Mouse (Mus musculus): ENCODE data around the gene Prmt2. TPM values are rescaled to one million over a fixed set of nuclear protein-coding genes. Genes with fewer than 3 reads are reported as not detected.

The Prmt2 gene
- polyA plus RNA-seq, 1 experiment from 2014 or later = 338 TPM

GRCm38 (mm10) chr10:76212121-76212520 is 25.5 kb downstream of the Prmt2 start:
- ATAC-seq (ENCODE audit: low FRiP score, low read depth) = no peak
- WGBS = 95% methylated on average over 6 of the region's 6 CpGs

GRCm38 (mm10) chr10:76210806-76211205 is 26.9 kb downstream of the Prmt2 start:
- Histone ChIP-seq H3K9me3 (no peaks in the 10 kb centered on the region), H3K4me2 (no peak overlapping the region), H3K4me1 (replicated peaks) (no peaks in the 10 kb centered on the region), H3K9ac (no peak overlapping the region), H3K4me3 (no peak overlapping the region), H3K27ac (replicated peaks) (no peak overlapping the region), H3K36me3 (peaks cover 88% of the 10 kb centered on the region), H3K27me3 (no peaks in the 10 kb centered on the region)
- no peak for ATAC-seq (ENCODE audit: low FRiP score, low read depth)
- WGBS = 88% methylated on average over 7 of the region's 7 CpGs

More at GRCm38 (mm10) chr10:76212121-76212520, 25.5 kb downstream of the Prmt2 start:
- Histone ChIP-seq H3K27ac (replicated peaks) (no peak overlapping the region), H3K27me3 (no peaks in the 10 kb centered on the region), H3K9me3 (no peaks in the 10 kb centered on the region), H3K4me1 (replicated peaks) (no peaks in the 10 kb centered on the region), H3K4me3 (no peak overlapping the region), H3K36me3 (peaks cover 93% of the 10 kb centered on the region), H3K9ac (no peak overlapping the region), H3K4me2 (no peak overlapping the region)

GRCm38 (mm10) chr10:76209241-76209640 is 28.4 kb downstream of the Prmt2 start:
- ATAC-seq (ENCODE audit: low FRiP score, low read depth) = no peak
- WGBS = 91% methylated on average over 8 of the region's 8 CpGs
- H3K4me1 ChIP-seq (replicated peaks) = no peaks in the 10 kb centered on the region
- no peaks in the 10 kb centered on the region for H3K27me3 ChIP-seq
- no peaks in the 10 kb centered on the region for H3K9me3 ChIP-seq
- no peak overlapping the region for H3K9ac ChIP-seq
- H3K27ac ChIP-seq (replicated peaks) = no peak overlapping the region
- H3K4me2 ChIP-seq = no peak overlapping the region
- peaks cover 72% of the 10 kb centered on the region for H3K36me3 ChIP-seq
- no peak overlapping the region for H3K4me3 ChIP-seq

- H3K9me3 ChIP-seq = no peaks in the 10 kb centered on the region
- H3K9ac ChIP-seq = no peak overlapping the region
- no peak for ATAC-seq (ENCODE audit: low FRiP score, low read depth)
- no peaks in the 10 kb centered on the region for H3K27me3 ChIP-seq
- peaks cover 53% of the 10 kb centered on the region for H3K36me3 ChIP-seq
- WGBS = 93% methylated on average over 13 of the region's 13 CpGs
- H3K4me2 ChIP-seq = no peak overlapping the region
- H3K4me3 ChIP-seq = no peak overlapping the region
- no peak overlapping the region for H3K27ac ChIP-seq (replicated peaks)
- no peaks in the 10 kb centered on the region for H3K4me1 ChIP-seq (replicated peaks)
Measured at GRCm38 (mm10) chr10:76207262-76207796, 30.3 kb downstream of the Prmt2 start.

- H3K36me3 ChIP-seq = peaks cover 24% of the 10 kb centered on the region
- no peaks in the 10 kb centered on the region for H3K9me3 ChIP-seq
- no peak overlapping the region for H3K27ac ChIP-seq (replicated peaks)
- peak overlapping the region; percentile 36 for H3K4me3 ChIP-seq
- WGBS = 24% methylated on average over 17 of the region's 18 CpGs
- no peaks in the 10 kb centered on the region for H3K27me3 ChIP-seq
- peak overlapping the region; percentile 32; the same call in 1 of the 2 replicates for H3K9ac ChIP-seq
- ATAC-seq (ENCODE audit: low FRiP score, low read depth) = peak; percentile 55
- H3K4me1 ChIP-seq (replicated peaks) = no peaks in the 10 kb centered on the region
- H3K4me2 ChIP-seq = peak overlapping the region; percentile 59
Measured at GRCm38 (mm10) chr10:76203798-76204283, 33.8 kb downstream of the Prmt2 start.

- ATAC-seq (ENCODE audit: low FRiP score, low read depth) = no peak
- Histone ChIP-seq H3K27ac (replicated peaks) (no peak overlapping the region), H3K4me1 (replicated peaks) (no peaks in the 10 kb centered on the region), H3K9me3 (no peaks in the 10 kb centered on the region), H3K27me3 (no peaks in the 10 kb centered on the region), H3K4me2 (no peak overlapping the region), H3K36me3 (peaks cover 6% of the 10 kb centered on the region), H3K9ac (no peak overlapping the region), H3K4me3 (no peak overlapping the region)
- WGBS = 16% methylated on average over 7 of the region's 7 CpGs
Measured at GRCm38 (mm10) chr10:76201978-76202377, 35.7 kb downstream of the Prmt2 start.

- H3K27ac ChIP-seq (replicated peaks) = no peak overlapping the region
- no peak overlapping the region for H3K9ac ChIP-seq
- no peaks in the 10 kb centered on the region for H3K4me1 ChIP-seq (replicated peaks)
- WGBS = 85% methylated on average over 3 of the region's 3 CpGs
- no peaks in the 10 kb centered on the region for H3K27me3 ChIP-seq
- peaks cover 1% of the 10 kb centered on the region; the same call in 1 of the 2 replicates for H3K36me3 ChIP-seq
- H3K9me3 ChIP-seq = no peaks in the 10 kb centered on the region
- no peak for ATAC-seq (ENCODE audit: low FRiP score, low read depth)
- no peak overlapping the region for H3K4me3 ChIP-seq
- no peak overlapping the region for H3K4me2 ChIP-seq
Measured at GRCm38 (mm10) chr10:76201416-76201815, 36.2 kb downstream of the Prmt2 start.

GRCm38 (mm10) chr10:76188010-76188409 is 49.7 kb downstream of the Prmt2 start:
- H3K27me3 ChIP-seq = no peaks in the 10 kb centered on the region
- ATAC-seq (ENCODE audit: low FRiP score, low read depth) = no peak
- no peak overlapping the region for H3K9ac ChIP-seq
- H3K4me3 ChIP-seq = no peak overlapping the region
- H3K9me3 ChIP-seq = no peaks in the 10 kb centered on the region
- H3K27ac ChIP-seq (replicated peaks) = no peak overlapping the region
- H3K4me2 ChIP-seq = no peak overlapping the region
- WGBS = 94% methylated on average over 1 of the region's 1 CpGs
- H3K4me1 ChIP-seq (replicated peaks) = no peaks in the 10 kb centered on the region
- H3K36me3 ChIP-seq = no peaks in the 10 kb centered on the region

- no peaks in the 10 kb centered on the region for H3K9me3 ChIP-seq
- no peak overlapping the region for H3K4me2 ChIP-seq
- H3K9ac ChIP-seq = no peak overlapping the region
- no peaks in the 10 kb centered on the region for H3K4me1 ChIP-seq (replicated peaks)
- no peaks in the 10 kb centered on the region for H3K36me3 ChIP-seq
- H3K27me3 ChIP-seq = no peaks in the 10 kb centered on the region
- whole genome bisulfite sequencing = 86% methylated on average over 4 of the region's 4 CpGs
- H3K4me3 ChIP-seq = no peak overlapping the region
- ATAC-seq (ENCODE audit: low FRiP score, low read depth) = no peak
- no peak overlapping the region for H3K27ac ChIP-seq (replicated peaks)
Measured at GRCm38 (mm10) chr10:76185216-76185615, 52.4 kb downstream of the Prmt2 start.

GRCm38 (mm10) chr10:76174899-76175298 is 62.8 kb downstream of the Prmt2 start:
- no peaks in the 10 kb centered on the region for H3K9me3 ChIP-seq
- H3K4me2 ChIP-seq = no peak overlapping the region
- no peak overlapping the region for H3K27ac ChIP-seq (replicated peaks)
- ATAC-seq (ENCODE audit: low FRiP score, low read depth) = no peak
- no peaks in the 10 kb centered on the region for H3K36me3 ChIP-seq
- 49% methylated on average over 2 of the region's 2 CpGs for WGBS
- H3K4me1 ChIP-seq (replicated peaks) = no peaks in the 10 kb centered on the region
- H3K4me3 ChIP-seq = no peak overlapping the region
- no peaks in the 10 kb centered on the region for H3K27me3 ChIP-seq
- no peak overlapping the region for H3K9ac ChIP-seq

- no peak overlapping the region for H3K4me2 ChIP-seq
- no peak overlapping the region for H3K4me3 ChIP-seq
- no peaks in the 10 kb centered on the region for H3K27me3 ChIP-seq
- WGBS = 70% methylated on average over 1 of the region's 1 CpGs
- H3K36me3 ChIP-seq = no peaks in the 10 kb centered on the region
- no peaks in the 10 kb centered on the region for H3K4me1 ChIP-seq (replicated peaks)
- H3K9ac ChIP-seq = no peak overlapping the region
- H3K9me3 ChIP-seq = no peaks in the 10 kb centered on the region
- no peak overlapping the region for H3K27ac ChIP-seq (replicated peaks)
- ATAC-seq (ENCODE audit: low FRiP score, low read depth) = no peak
Measured at GRCm38 (mm10) chr10:76158009-76158408, 79.7 kb downstream of the Prmt2 start.

GRCm38 (mm10) chr10:76157528-76157927 is 80.1 kb downstream of the Prmt2 start:
- H3K36me3 ChIP-seq = no peaks in the 10 kb centered on the region
- H3K4me3 ChIP-seq = no peak overlapping the region
- no peaks in the 10 kb centered on the region for H3K9me3 ChIP-seq
- WGBS = 91% methylated on average over 5 of the region's 5 CpGs
- H3K9ac ChIP-seq = no peak overlapping the region
- H3K4me1 ChIP-seq (replicated peaks) = no peaks in the 10 kb centered on the region
- no peak overlapping the region for H3K27ac ChIP-seq (replicated peaks)
- H3K27me3 ChIP-seq = no peaks in the 10 kb centered on the region
- no peak overlapping the region for H3K4me2 ChIP-seq
- ATAC-seq (ENCODE audit: low FRiP score, low read depth) = no peak

Data from hindbrain, embryonic 15.5 days (tissue).